Mouse (Mus musculus) heart, adult 9 months (tissue): Measurements from ENCODE around the gene Epo.

Experiments used
- DNase-seq, 2 experiments: peaks; one replicate each; pipeline ENCODE4 v3.0.0; 2022; ENCODE audit warnings: low spot score in 2 of 2

Gene Epo

DNA sequence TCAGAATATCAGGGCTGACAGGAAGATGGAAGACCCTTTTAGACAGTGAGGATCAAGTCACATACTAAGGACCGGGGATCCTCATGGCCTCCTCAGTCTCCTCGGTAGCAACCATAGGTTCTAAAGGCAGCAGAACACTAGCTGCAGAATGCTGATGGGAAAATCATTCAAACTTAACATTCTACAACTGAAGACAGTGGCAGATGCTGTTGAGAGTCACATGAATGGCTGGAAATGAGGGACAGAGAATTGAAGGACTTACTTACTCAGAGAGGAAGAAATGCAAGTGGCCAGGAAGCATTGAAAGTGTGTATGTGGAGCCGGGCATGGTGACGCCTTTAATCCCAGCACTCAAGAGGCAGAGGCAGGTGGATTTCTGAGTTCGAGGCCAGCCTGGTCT is 56.1 kb downstream of the Epo start, which contains the start of gene Zan:
Zan (minus strand) TSS at position 101 of the 400 bp plus-strand sequence.
- no peak for DNase-seq

DNA sequence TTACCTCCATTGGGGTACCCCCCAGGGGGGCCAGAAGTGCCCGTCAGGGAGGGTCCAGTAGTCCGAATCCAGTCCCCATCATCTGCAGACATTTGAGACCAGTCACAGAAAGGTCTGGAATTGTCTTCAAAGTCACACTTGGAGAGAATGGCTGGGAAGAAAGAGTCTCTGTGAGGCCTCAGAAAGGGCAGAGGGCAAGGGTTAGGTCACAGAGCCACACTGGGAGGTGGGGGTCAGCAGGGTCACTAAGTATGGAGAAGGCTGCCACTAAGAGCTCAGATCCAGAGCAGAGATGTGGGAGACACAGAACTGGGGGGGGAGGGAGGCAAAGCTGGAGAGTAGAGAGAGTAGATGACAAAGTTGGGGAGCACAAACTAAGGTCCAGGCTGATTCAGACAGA is 58.7 kb downstream of the Epo start:
- no peak for DNase-seq

GRCm38 (mm10) chr5:137472252-137472904 is 60.7 kb downstream of the Epo start:
- DNase-seq = no peak

- no peak for DNase-seq
Observed at GRCm38 (mm10) chr5:137466946-137467345, 66.1 kb downstream of the Epo start.

DNA sequence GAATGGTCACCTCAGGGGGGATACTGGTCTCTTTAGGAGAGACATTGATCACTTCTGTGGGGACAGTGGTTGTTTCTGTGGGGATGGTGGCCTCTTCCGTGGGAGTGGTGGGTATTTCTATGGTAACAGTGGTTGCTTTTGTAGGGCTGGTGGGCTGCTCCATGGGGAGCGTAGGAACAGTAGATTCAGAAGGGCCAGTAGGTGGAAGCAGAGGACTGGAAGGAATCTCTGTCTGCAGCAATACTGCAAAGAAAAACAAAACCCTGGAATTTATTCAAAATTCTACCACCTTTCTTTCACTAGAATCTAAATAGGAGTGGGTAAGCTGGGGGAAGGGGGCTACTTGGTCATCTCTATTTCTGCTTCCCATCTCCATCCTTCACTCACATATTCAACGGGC is 68.0 kb downstream of the Epo start:
- DNase-seq = no peak

DNA sequence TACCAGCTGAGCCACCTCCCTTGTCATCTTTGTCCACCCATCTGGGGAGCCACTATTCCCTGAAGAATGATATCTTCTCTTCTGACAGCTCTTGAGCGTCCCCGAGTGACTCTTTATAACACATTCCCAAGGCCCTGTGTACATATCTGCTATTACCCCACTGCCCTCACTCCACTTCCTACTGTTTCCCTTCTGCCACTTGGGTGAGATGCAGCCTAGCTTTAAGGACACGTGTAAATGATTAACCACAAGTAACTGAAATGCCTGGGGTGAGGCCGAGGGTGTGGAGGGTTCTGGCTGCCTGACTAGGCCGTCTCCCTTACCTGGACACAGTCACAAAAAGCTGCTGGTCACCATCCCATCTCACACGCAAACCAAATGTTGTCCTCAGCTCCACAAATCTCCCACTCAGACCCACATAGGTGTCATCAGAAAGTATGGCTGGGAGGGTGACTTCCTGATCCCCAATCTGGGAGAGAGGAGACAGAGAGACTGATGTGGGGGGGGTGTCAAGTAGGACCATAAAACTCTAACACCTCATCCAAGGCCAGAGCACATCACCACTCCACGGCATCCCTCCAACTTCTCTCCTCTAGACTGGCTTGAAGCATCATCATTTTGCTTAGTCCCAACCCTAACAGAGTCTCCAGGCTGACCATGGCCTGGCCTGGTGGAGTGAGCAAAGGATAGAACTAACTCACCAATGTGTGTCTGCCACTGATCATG is 77.0 kb downstream of the Epo start:
- no peak for DNase-seq

DNA sequence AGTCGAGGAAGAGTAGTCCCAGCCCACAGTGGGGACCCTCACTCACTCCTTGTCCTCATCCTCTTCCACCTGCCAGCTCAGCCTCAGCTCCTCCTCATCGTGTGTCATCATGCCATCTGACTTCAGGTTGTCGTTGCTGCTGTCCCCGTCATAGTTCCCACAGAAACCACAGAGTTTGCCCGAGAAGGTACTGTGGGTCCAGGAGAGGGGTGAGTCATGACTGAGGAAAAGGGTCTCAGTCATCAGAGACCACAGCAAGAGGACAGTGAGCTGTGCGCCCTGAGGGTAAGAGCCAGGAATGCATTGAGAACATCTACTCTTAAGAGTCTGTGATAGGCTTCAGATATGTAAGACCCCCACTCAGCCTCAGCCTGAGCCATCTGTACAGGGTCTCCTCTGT is 77.8 kb downstream of the Epo start:
- no peak for DNase-seq

DNA sequence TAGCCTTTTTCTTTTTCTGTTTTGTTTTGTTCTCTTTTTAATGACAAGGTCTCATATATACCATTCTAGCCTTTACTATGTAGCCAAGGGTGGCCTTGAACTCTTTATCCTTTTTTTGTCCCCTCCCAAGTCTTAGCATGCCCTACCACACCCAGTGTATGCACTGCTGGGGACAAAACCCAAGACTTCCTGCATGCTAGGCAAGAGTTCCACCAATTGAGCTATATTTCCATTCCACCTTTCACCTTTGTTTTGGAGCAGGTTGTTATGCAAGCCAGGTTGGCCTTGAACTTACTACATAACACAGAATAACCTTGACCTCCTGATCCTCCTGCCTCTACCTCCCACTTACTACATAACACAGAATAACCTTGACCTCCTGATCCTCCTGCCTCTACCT is 87.5 kb downstream of the Epo start:
- DNase-seq = no peak

GRCm38 (mm10) chr5:137440216-137440855 is 92.7 kb downstream of the Epo start:
- DNase-seq = no peak

GRCm38 (mm10) chr5:137433889-137434288 is 99.2 kb downstream of the Epo start:
- DNase-seq = no peak
